Mouse (Mus musculus) lung, postnatal 14 days (tissue): ENCODE measurements at regions not wholly inside any gene's neighbourhood (a gene's known extent, or its start where the extent isn't known, plus 50 kb on each side); places are given as distances from the start of the nearest gene placed in this dataset.

Experiments used
- DNase-seq: peaks from one replicate; pipeline ENCODE4 v3.0.0; 2021

DNA sequence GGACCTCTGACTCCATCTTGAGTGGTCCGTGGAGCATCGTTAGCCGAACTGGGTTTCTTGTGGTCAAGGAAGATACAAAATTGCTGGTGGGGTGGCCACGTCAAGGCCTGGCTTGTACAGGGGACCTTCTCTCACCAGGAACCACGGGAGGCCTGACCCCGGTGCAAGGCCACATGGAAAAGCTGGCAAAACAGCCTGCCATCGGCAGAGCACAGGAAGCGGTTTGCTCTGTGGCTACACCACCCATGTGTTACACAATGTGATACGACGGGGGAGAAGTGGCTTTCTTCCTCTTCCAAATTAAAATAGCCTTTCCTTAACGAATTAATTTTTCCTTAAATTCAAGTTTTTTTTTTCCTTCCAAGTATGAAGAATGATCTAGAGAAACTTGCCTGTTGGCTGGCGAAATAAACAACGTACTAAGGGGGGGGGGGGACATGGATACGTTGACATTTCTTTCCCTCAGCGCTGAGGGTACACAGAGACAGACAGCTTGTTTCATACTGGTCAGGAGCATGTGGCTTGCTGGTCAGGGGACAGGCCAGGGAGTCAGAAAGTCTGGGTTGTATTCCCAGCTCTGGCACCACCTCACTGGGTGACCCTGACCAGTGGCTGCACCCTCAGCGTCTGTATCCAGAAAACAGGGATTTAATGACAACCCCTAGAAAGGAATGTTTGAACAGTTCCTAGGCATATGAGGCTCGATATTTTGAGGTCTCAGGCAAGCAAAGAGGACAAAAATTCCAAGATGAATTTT is 64.0 kb upstream of the Slc25a13 start:
- DNase-seq: no peak

DNA sequence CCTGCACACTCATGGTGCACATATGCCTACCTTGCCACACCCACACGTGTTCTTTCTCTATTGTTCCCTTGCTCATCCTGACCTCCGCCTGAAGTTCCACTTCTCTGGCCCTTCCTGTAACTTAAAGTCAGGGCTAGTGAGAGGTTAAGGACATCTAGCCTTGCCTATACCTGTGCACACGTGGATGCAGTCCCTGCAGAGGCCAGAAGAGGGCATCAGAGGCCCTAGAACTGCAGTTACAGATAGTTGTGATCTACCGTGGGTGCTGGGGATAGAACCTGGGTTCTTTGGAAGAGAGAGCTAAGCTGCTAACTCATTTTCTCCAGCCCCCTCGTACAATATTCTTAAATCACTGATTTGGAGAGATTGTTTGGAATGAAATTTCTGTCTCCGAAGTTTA is 62.7 kb upstream of the Slc25a13 start:
- no peak for DNase-seq

DNA sequence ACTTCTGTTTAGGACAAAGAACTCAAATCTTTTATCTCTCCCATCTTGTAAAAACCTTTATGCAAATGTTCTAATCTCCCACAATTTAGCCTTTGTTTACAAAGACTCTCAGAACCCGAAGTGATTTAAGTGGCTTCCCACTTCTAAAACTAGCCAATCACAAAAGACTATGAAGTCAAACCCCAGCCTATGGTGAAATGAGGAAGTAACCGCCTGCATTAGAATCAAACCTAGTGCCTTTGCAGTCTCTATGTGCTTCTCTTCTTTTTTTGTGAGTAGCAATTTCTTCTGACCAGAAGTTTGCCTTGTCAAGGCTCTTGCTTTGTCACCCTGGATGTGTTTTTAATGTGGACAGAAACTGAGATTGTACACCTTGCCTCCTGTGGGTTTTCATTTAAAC is 53.6 kb upstream of the Slc25a13 start:
- DNase-seq: no peak
